Mouse (Mus musculus) layer of hippocampus, postnatal 25 days (tissue): ENCODE data around the gene Gm13420. TPM values are rescaled to one million over a fixed set of nuclear protein-coding genes. Genes with fewer than 3 reads are reported as not detected.
"Not testable (repeated sequence)": the region's sequence is repeated elsewhere in the genome, so short reads cannot be mapped to it uniquely, and the experiment has no call there.

Experiments used
- DNase-seq, 2 experiments: peaks; one replicate each; pipeline ENCODE4 v3.0.0; 2022; ENCODE audit warnings: mixed read lengths in 2 of 2, low spot score in 1 of 2; ENCODE audit errors: extremely low spot score in 1 of 2
- total RNA-seq, 2 experiments: library from RNA; stranded (reverse); gene quantifications; 2 replicates each; pipeline ENCODE4 v1.2.3; 2021

The Gm13420 gene
- total RNA-seq, 2 experiments from 2014 or later = 0.91 to 1.2 TPM

- DNase-seq = peak in 1 of 2 experiments; percentile 36
Observed at GRCm38 (mm10) chr2:29739368-29739767, 12.1 kb downstream of the Gm13420 start.

- DNase-seq = no peak
Observed at GRCm38 (mm10) chr2:29738799-29739198, 12.7 kb downstream of the Gm13420 start.

- no peak for DNase-seq
Observed at GRCm38 (mm10) chr2:29737209-29737925, 14.1 kb downstream of the Gm13420 start.

GRCm38 (mm10) chr2:29735708-29736107 lies 15.8 kb downstream of the Gm13420 start:
- no peak for DNase-seq

- DNase-seq = no peak
Observed at GRCm38 (mm10) chr2:29733348-29733747, 18.1 kb downstream of the Gm13420 start.

- no peak for DNase-seq
Observed at GRCm38 (mm10) chr2:29732559-29732958, 18.9 kb downstream of the Gm13420 start.

GRCm38 (mm10) chr2:29731545-29731944 lies 19.9 kb downstream of the Gm13420 start:
- DNase-seq = peak in 1 of 2 experiments; percentile 36

GRCm38 (mm10) chr2:29729500-29729899 lies 22.0 kb downstream of the Gm13420 start:
- no peak for DNase-seq

- no peak for DNase-seq
Observed at GRCm38 (mm10) chr2:29724664-29725365, 26.7 kb downstream of the Gm13420 start.

GRCm38 (mm10) chr2:29723132-29723531 lies 28.4 kb downstream of the Gm13420 start:
- no peak for DNase-seq

GRCm38 (mm10) chr2:29718581-29718980 lies 32.9 kb downstream of the Gm13420 start:
- no peak for DNase-seq

- no peak for DNase-seq
Observed at GRCm38 (mm10) chr2:29716691-29717090, 34.8 kb downstream of the Gm13420 start.

GRCm38 (mm10) chr2:29716143-29716542 lies 35.3 kb downstream of the Gm13420 start:
- DNase-seq = no peak

GRCm38 (mm10) chr2:29714127-29714526 lies 37.4 kb downstream of the Gm13420 start:
- DNase-seq = no peak

- no peak for DNase-seq
Observed at GRCm38 (mm10) chr2:29713501-29713900, 38.0 kb downstream of the Gm13420 start.

- no peak for DNase-seq
Observed at GRCm38 (mm10) chr2:29711877-29712276, 39.6 kb downstream of the Gm13420 start.

GRCm38 (mm10) chr2:29711038-29711437 lies 40.4 kb downstream of the Gm13420 start:
- no peak for DNase-seq

GRCm38 (mm10) chr2:29708209-29708608 lies 43.3 kb downstream of the Gm13420 start:
- not testable (repeated sequence) for DNase-seq

- DNase-seq = peak in 1 of 2 experiments; percentile 34
Observed at GRCm38 (mm10) chr2:29707731-29708130, 43.8 kb downstream of the Gm13420 start.

- DNase-seq = no peak
Observed at GRCm38 (mm10) chr2:29706726-29707620, 44.5 kb downstream of the Gm13420 start.

- no peak for DNase-seq
Observed at GRCm38 (mm10) chr2:29705493-29705892, 46.0 kb downstream of the Gm13420 start.
